Mouse (Mus musculus) 3T3-L1 (cell line): ENCODE data around the gene Timm44.
A peak's percentile ranks its signal among the peaks of the same experiment; 100 is the strongest.

ENCODE experiments used
- DNase-seq: peaks from one replicate; pipeline ENCODE4 v3.0.0-alpha.2; 2015; ENCODE audit warnings: low read depth, low spot score

Gene Timm44

GRCm38 (mm10) chr8:4275275-4276110 is at the start of gene Timm44:
Gene Timm44 (minus strand): TSS chr8:4275913.
- DNase-seq = peak; percentile 98

- DNase-seq = peak; percentile 93
Observed at GRCm38 (mm10) chr8:4324983-4325750, 49.5 kb upstream of the Timm44 start, which contains the start of the genes Ccl25 and Elavl1. Gene Ccl25 (plus strand): TSS chr8:4325210. Gene Elavl1 (minus strand): TSS chr8:4325413.

GRCm38 (mm10) chr8:4324525-4324924 is 48.8 kb upstream of the Timm44 start:
- peak; percentile 61 for DNase-seq

- peak; percentile 30 for DNase-seq
Observed at GRCm38 (mm10) chr8:4323917-4324316, 48.2 kb upstream of the Timm44 start.

DNA sequence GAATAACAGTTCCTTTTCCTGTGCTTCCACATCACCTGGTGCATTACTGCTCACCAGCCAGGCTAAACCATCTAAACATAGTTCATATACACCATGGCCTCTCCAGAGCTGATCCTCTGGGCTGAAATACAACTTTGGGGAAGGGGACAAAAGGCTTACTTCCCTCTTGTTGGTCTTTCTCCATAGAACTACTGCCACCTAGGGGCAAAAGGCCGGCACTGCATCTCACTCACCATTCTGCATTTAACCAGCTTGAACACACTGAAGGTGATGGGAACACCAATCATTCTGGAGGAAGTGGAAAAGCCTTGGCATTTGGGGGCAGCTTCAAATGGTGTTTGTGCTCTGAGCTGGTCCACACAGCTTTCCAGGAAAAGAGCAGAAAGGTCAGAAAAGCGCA is 46.8 kb upstream of the Timm44 start:
- DNase-seq = peak; percentile 95

- no peak for DNase-seq
Observed at GRCm38 (mm10) chr8:4321031-4321430, 45.3 kb upstream of the Timm44 start.

- DNase-seq = no peak
Observed at GRCm38 (mm10) chr8:4320404-4320803, 44.7 kb upstream of the Timm44 start.

GRCm38 (mm10) chr8:4319573-4319872 is 43.8 kb upstream of the Timm44 start:
- no peak for DNase-seq

GRCm38 (mm10) chr8:4318796-4319572 is 43.3 kb upstream of the Timm44 start:
- peak; percentile 62 for DNase-seq

DNA sequence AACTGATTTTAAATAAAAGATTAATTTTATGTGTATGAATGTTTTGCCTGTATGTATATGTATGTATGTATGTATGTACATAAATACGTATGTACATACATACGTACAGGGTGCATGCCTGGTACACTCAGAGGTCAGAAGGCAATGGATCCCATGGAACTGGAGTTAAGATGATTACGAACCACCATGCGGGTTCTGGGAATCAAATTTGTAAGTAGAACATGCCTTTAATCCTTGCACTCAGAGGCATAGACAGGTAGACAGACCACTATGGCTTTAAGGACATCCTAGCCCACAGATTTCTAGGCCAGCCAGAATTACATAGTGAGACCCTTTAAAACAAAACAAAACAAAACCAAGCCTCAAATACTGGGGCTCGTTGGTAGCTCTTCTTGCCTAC is 42.4 kb upstream of the Timm44 start:
- no peak for DNase-seq

GRCm38 (mm10) chr8:4314852-4315251 is 39.1 kb upstream of the Timm44 start:
- DNase-seq = no peak

DNA sequence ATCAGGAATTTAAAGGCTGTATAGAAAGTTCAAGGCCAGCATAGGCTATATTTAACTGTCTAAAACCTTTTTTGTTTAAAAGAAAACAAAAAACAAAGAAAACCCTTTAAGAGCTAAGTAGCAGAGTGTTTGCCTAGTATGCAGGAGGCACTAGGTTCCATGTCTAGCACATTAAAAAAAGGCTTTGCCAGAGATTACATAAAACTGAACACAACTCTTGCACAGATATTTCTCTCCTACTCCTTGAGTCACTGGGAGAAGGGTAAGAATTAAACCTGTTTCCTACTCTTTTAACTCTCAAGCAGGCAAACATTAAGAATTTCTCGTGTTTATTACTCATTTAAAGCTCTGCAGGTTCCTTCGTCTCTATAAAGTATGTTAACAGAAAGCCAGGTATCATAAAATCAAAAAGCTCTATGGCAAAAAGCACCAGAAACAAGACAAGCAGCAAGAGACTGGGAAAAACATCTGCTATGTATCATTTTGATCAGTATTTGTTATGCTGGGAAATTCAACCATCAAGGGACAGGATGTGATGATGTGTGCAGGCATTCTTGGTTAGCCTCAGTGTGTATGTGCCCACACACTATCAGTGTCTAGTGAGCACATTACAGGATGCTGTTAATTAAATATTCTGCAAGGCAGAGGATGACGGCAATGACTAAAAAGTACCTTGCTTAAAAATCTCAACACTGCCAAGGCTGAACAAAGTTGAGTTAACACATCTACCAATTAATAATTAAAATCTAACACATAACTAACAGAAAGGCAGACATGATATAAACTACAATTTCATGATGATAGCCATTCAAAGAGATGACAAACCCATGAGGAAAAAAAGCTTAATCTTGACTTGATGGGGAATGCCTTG is 37.8 kb upstream of the Timm44 start:
- peak; percentile 61 for DNase-seq

- DNase-seq = no peak
Observed at GRCm38 (mm10) chr8:4312104-4312503, 36.4 kb upstream of the Timm44 start.

DNA sequence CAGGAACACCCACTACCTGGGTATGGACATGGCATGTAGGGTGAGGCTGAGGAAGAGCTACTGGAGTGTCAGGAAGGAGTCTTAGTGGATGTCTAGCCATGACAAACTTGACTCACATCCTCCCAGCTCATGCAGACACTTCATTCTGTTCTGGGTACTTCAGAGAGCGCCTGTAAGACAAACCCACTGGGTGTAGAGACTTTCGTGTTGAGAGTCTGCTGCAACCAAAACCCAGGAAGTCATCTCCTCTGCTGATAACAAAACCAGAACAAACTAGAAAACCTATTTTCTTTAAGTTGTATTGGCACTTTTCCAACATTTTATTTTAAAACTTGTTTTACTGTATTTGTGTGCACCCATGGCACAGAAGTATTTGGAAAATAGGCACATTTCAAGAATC is 30.1 kb upstream of the Timm44 start:
- no peak for DNase-seq

DNA sequence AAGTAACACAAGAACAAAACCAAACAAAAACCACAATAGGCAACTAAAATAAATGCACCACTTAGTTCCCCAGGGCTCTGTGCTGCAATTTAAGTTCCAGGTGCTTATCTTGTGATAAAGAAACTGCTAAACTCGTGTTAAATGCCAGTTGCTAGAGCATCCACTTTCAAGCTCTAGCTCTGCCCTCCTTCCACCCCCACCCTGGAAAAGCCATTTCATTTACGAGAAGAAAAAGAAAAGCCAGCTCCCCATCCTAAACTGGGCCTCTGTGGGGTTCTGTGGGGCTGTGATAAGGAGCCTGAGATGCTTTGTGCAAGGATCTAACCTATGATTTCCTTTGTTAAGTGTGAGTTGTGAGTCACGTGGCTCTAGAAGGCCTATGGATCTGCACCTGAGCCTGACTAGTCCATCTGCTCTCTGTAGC is 28.4 kb upstream of the Timm44 start:
- no peak for DNase-seq

GRCm38 (mm10) chr8:4297822-4298221 is 22.1 kb upstream of the Timm44 start:
- DNase-seq = no peak

GRCm38 (mm10) chr8:4292738-4293137 is 17.0 kb upstream of the Timm44 start:
- no peak for DNase-seq

DNA sequence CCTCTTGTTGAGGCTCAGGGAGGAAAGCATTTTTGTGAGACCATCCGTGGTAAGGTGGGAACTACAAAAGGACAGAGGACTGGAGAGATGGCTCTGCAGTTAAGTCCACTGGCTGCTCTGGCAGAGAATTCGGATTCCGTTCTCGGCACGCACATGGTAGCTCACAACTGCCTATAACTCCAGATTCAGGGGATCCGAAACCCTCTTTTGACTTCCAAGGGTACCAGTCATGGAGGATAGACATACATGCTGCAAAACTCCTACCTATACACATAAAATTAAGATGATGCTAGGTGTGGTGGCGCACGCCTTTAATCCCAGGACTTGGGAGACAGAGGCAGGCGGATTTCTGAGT is 375 bp upstream of the Timm44 start:
- DNase-seq = no peak

- no peak for DNase-seq
Observed at GRCm38 (mm10) chr8:4269609-4270008, 6.1 kb downstream of the Timm44 start.

DNA sequence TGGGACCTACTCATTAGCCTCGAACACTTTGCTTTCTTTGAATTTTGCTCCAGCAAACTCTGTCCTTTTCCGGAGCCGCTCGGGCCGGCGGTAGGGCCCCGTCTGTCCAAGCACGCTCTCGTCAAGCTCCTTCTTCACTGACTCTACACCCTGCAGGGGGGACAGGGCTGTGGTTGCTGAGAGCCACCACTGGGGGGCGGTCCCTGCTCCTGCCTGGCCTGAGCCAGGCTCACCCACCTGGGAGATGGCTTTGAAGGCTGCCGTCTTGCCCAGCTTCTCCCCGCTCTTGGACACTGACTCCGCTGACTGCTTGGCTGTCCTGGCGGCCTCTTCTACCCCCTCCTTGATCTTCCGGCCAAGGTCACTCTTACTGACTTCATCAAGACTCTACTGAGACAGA is 8.1 kb downstream of the Timm44 start:
- no peak for DNase-seq
